In genomic region chr13:6228278-6228677, GRCm38 (mm10) we compare ENCODE assay signal across 25 mouse cellular contexts.
A peak's percentile ranks its signal among the peaks of the same experiment; 100 is the strongest.
DNase-seq lines count a peak whose midpoint lies in the region; ATAC-seq and TF ChIP-seq lines count a peak whose summit lies in the region.
"Had no signal": no experiment of that assay in that cellular context is flagged by ENCODE, and none has a peak within 500 bp of the region (broad histone marks: within the 10 kb centered on the region; RNA-seq: fewer than 3 reads in every experiment).

No protein-coding gene starts in this region.

- H3K4me2 ChIP-seq in heart, embryonic 11.5 days: no peak overlapping the region
- no peak overlapping the region for H3K4me2 ChIP-seq in forebrain, embryonic 15.5 days (replicated peaks)
- H3K4me2 ChIP-seq: embryonic facial prominence, embryonic 13.5 days; embryonic facial prominence, embryonic 15.5 days; forebrain, embryonic 12.5 days had no signal

- H3K9ac ChIP-seq in heart, embryonic 11.5 days (ENCODE audit: low read depth, low read length): no peak overlapping the region
- no peak overlapping the region for H3K9ac ChIP-seq in forebrain, embryonic 15.5 days (replicated peaks)
- H3K9ac ChIP-seq: embryonic facial prominence, embryonic 13.5 days; embryonic facial prominence, embryonic 15.5 days; forebrain, embryonic 12.5 days; forebrain, postnatal 0 days had no signal

- no peaks in the 10 kb centered on the region for H3K36me3 ChIP-seq in heart, embryonic 11.5 days (ENCODE audit: control insufficient read depth, insufficient read depth, low read length)
- H3K36me3 ChIP-seq in forebrain, embryonic 15.5 days: no peaks in the 10 kb centered on the region
- H3K36me3 ChIP-seq: embryonic facial prominence, embryonic 13.5 days; embryonic facial prominence, embryonic 15.5 days; forebrain, embryonic 10.5 days; forebrain, embryonic 12.5 days had no signal

- DNase-seq in lung, postnatal 36 days: peak; percentile 7
- no peak for DNase-seq in lung, adult 2 months
- DNase-seq in gastrocnemius, adult 18-20 months (ENCODE audit: low spot score): no peak
- DNase-seq: adrenal gland, adult 8-10 months; adrenal gland, postnatal 14 days; adrenal gland, postnatal 36 days; cerebellum, adult 11-12 months; cerebellum, adult 2 months; cerebellum, adult 9-10 months; cerebellum, postnatal 10 days; cerebellum, postnatal 25 days; embryo, embryonic 11 days; forebrain, postnatal 0 days had no signal

- WGBS in lung, adult 2 months: 88% methylated on average over 1 of the region's 1 CpGs
- WGBS in heart, embryonic 11.5 days (ENCODE audit: insufficient replicate concordance): 91% methylated on average over 1 of the region's 1 CpGs
- WGBS in forebrain, embryonic 15.5 days: 100% methylated on average over 1 of the region's 1 CpGs

- no peak overlapping the region for H3K4me3 ChIP-seq in lung, adult 2 months (replicated peaks; ENCODE audit: extremely low read depth, low read depth, low read length)
- H3K4me3 ChIP-seq in heart, embryonic 11.5 days (ENCODE audit: low read depth, low read length): no peak overlapping the region
- no peak overlapping the region for H3K4me3 ChIP-seq in forebrain, embryonic 15.5 days
- H3K4me3 ChIP-seq: embryonic facial prominence, embryonic 13.5 days; embryonic facial prominence, embryonic 15.5 days; erythroblast, embryonic 14.5 days; forebrain, embryonic 10.5 days; forebrain, embryonic 12.5 days had no signal

- ATAC-seq in granulocyte monocyte progenitor cell, adult 5-6 weeks (replicated peaks; ENCODE audit: poor library complexity, severe bottlenecking): peak; percentile 95
- peak; percentile 94 for ATAC-seq in megakaryocyte, adult 5-6 weeks (ENCODE audit: poor library complexity, severe bottlenecking)
- ATAC-seq in heart, embryonic 11.5 days (replicated peaks; ENCODE audit: insufficient number of reproducible peaks, low FRiP score, low TSS enrichment): no peak
- ATAC-seq in forebrain, embryonic 15.5 days (replicated peaks): no peak
- ATAC-seq: activated CD4-positive, CD25-positive, alpha-beta regulatory T cell, adult 4 months; forebrain, embryonic 14.5 days; forebrain, postnatal 0 days; Patski had no signal

- H3K27me3 ChIP-seq in heart, embryonic 11.5 days (ENCODE audit: control insufficient read depth, insufficient read depth, low read length): no peaks in the 10 kb centered on the region
- no peaks in the 10 kb centered on the region for H3K27me3 ChIP-seq in forebrain, embryonic 15.5 days
- H3K27me3 ChIP-seq: embryonic facial prominence, embryonic 13.5 days; embryonic facial prominence, embryonic 15.5 days; forebrain, embryonic 12.5 days; Patski had no signal

- no peaks in the 10 kb centered on the region for H3K9me3 ChIP-seq in heart, embryonic 11.5 days (replicated peaks; ENCODE audit: control insufficient read depth, low read length)
- no peaks in the 10 kb centered on the region for H3K9me3 ChIP-seq in forebrain, embryonic 15.5 days
- H3K9me3 ChIP-seq: embryonic facial prominence, embryonic 13.5 days; embryonic facial prominence, embryonic 15.5 days; forebrain, embryonic 10.5 days; forebrain, embryonic 12.5 days had no signal

- no peak for TF ChIP-seq CTCF in lung, adult 2 months (IDR thresholded peaks at IDR 0.05; ENCODE audit: insufficient read depth, low read length)

- TF ChIP-seq POLR2A in lung, adult 2 months (IDR thresholded peaks at IDR 0.05; ENCODE audit: borderline replicate concordance, extremely low read depth, low read depth, low read length): no peak

- no peaks in the 10 kb centered on the region for H3K4me1 ChIP-seq in lung, adult 2 months (ENCODE audit: control insufficient read depth, insufficient read depth, low read length)
- no peaks in the 10 kb centered on the region for H3K4me1 ChIP-seq in heart, embryonic 11.5 days (ENCODE audit: control insufficient read depth, insufficient read depth, low read length)
- no peaks in the 10 kb centered on the region for H3K4me1 ChIP-seq in forebrain, embryonic 15.5 days
- H3K4me1 ChIP-seq: embryonic facial prominence, embryonic 13.5 days; embryonic facial prominence, embryonic 15.5 days; forebrain, embryonic 10.5 days; forebrain, embryonic 12.5 days had no signal

- no peak overlapping the region for H3K27ac ChIP-seq in heart, embryonic 11.5 days (ENCODE audit: low read depth, low read length)
- H3K27ac ChIP-seq in forebrain, embryonic 15.5 days (replicated peaks): no peak overlapping the region
- H3K27ac ChIP-seq: embryonic facial prominence, embryonic 13.5 days; embryonic facial prominence, embryonic 15.5 days; forebrain, embryonic 10.5 days; forebrain, embryonic 12.5 days had no signal

Comparison
In these comparisons a context has a peak if more than half of its experiments do, and no peak if none do; other contexts are left out.
1. ATAC-seq: peak in granulocyte monocyte progenitor cell, adult 5-6 weeks (single experiment) and megakaryocyte, adult 5-6 weeks (single experiment); none in heart, embryonic 11.5 days (single experiment) and forebrain, embryonic 15.5 days (single experiment).